Mouse (Mus musculus): ENCODE measurements around the gene Sipa1l1. TPM values are rescaled to one million over a fixed set of nuclear protein-coding genes. Genes with fewer than 3 reads are reported as not detected.

The Sipa1l1 gene
- polyA plus RNA-seq, 1 experiment from 2014 or later, result 41.7 TPM

DNA sequence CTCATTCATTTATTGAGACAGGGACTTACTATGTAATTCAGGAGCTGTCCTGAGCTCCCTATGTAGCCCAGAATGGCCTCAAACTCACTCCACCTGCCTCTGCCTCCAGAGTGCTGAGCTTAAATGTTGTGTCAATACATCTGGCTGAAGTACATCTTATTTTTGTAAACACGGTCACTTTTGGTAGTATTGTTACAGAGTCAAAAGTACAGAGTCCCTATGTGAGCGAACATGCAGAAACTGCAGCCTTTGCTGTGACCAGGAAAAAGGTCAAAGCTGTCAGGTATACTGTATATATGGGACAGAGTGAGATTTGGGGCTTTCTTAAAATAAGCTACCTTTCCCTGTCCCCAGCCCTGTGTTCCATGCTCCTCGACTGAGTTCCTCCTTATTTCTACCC lies 17.6 kb downstream of the Sipa1l1 start:
- H3K9ac ChIP-seq, result no peak overlapping the region
- H3K27me3 ChIP-seq, result no peaks in the 10 kb centered on the region
- peaks cover 13% of the 10 kb centered on the region for H3K36me3 ChIP-seq (replicated peaks)
- no peaks in the 10 kb centered on the region for H3K9me3 ChIP-seq
- H3K4me3 ChIP-seq (replicated peaks), result no peak overlapping the region
- no peak overlapping the region for H3K27ac ChIP-seq
- 80% methylated on average over 3 of the region's 3 CpGs for WGBS
- peaks cover 25% of the 10 kb centered on the region for H3K4me1 ChIP-seq
- H3K4me2 ChIP-seq, result no peak overlapping the region
- ATAC-seq (ENCODE audit: low FRiP score), result no peak

DNA sequence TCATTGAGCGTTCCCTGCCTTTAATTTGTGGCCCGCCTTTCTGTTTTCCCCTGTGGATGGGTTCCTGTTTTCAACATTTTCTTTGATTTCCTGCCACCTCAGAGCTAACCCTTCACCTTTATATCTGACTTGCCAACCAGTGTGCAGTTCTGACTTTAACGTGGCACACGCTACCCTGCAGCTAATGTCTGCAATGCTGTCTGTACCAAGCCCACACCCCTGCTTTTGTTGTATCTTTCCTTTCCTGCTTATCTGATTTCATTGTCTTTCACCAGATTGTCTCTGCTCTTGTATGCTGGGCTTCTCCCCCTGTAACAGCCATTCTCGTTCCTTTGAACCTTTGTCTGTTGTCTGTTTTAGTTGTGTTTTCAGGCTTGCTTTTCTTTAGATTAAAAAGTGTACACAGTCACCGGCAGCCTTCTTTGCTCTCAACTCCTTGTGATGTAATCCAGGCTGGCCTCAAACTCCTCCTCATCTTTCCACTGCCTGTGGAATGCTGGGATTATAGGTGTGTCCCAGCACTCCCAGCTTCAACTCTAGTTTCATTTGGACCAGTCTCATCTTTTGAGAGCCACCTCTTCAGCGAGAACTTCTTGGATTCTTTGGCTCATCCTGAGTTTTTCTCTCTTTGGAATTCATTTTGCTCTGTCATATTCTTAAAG lies 18.2 kb downstream of the Sipa1l1 start:
- no peak overlapping the region for H3K27ac ChIP-seq
- peaks cover 25% of the 10 kb centered on the region for H3K4me1 ChIP-seq
- no peak overlapping the region for H3K9ac ChIP-seq
- no peak for ATAC-seq (ENCODE audit: low FRiP score)
- no peak overlapping the region for H3K4me2 ChIP-seq
- H3K9me3 ChIP-seq, result no peaks in the 10 kb centered on the region
- peaks cover 8% of the 10 kb centered on the region for H3K36me3 ChIP-seq (replicated peaks)
- no peak overlapping the region for H3K4me3 ChIP-seq (replicated peaks)
- H3K27me3 ChIP-seq, result no peaks in the 10 kb centered on the region
- WGBS, result 70% methylated on average over 7 of the region's 7 CpGs

DNA sequence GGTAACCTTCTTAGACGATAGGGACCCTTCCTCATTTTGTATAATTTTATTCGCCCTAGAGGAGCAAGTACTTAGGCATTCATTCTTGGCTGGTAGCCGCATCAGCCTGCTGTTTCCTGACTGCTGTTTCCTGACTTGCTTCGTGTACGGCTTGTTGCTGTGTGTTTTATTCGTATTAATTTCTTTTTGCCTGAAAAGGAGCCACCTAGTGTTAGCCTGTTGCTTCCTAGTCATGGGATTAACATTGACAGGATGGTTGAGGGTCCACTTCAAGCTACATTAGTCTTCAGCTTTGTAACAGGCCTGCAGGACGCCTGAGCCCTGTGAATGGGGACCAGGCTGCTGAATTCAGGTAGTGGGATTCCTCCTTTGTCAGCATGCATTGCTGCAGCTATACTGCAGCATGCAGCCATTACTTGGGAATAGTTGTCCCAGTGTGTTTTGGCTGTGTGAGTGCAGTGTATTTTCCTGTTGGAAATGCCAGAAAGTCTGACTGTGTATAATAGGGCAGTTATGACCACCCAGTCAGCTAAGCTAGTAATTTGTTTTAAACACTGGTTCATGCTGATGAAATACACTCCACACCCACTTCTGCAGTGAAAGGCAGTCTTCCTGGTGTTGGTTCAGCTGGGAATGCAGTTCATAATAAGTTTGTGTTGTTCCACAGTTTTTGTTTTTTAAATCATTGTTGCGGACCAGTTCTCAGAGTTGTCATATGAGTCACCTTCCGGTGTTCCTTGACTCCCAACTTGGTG lies 19.4 kb downstream of the Sipa1l1 start:
- no peak overlapping the region for H3K4me2 ChIP-seq
- H3K9ac ChIP-seq, result no peak overlapping the region
- H3K27ac ChIP-seq, result no peak overlapping the region
- 54% methylated on average over 9 of the region's 9 CpGs for WGBS
- 0 out of 2 replicates have a peak, but pooled peaks cover 3% of the 10 kb centered on the region for H3K36me3 ChIP-seq (replicated peaks)
- H3K9me3 ChIP-seq, result no peaks in the 10 kb centered on the region
- no peak overlapping the region for H3K4me3 ChIP-seq (replicated peaks)
- no peaks in the 10 kb centered on the region for H3K27me3 ChIP-seq
- ATAC-seq (ENCODE audit: low FRiP score), result no peak
- peaks cover 29% of the 10 kb centered on the region for H3K4me1 ChIP-seq

DNA sequence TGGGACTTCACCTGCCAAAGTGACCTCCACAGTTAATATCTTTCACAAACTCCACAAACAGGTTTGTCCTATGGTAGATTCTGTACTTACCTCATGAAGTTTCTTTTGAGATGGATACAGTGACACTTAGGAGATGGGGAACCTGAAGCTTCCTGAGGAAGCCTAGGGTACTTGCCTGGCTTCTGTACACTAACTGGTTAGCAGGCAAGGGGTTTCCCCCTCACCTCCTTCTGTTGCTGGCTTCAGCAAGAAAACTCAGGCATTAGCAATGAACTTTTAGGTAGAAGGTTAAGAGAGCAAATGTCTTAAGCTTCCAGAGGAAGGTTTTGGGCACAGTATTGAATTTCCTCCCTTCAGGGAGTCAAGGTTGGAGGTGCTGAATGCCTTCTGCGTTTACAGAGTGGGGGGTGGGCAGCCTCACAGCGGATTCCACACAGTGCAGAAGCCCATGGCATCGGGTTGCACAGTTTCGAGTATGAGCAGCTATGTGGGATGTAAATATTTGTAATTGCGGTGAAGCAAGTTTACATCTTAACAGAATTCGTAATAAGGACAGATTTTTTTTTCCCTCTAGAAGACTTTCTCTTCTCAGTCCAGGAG lies 20.1 kb downstream of the Sipa1l1 start:
- 0 out of 2 replicates have a peak, but pooled peaks cover 3% of the 10 kb centered on the region for H3K36me3 ChIP-seq (replicated peaks)
- 46% methylated on average over 6 of the region's 6 CpGs for WGBS
- peaks cover 32% of the 10 kb centered on the region for H3K4me1 ChIP-seq
- no peak for ATAC-seq (ENCODE audit: low FRiP score)
- no peaks in the 10 kb centered on the region for H3K9me3 ChIP-seq
- no peak overlapping the region for H3K9ac ChIP-seq
- H3K27me3 ChIP-seq, result no peaks in the 10 kb centered on the region
- H3K27ac ChIP-seq, result no peak overlapping the region
- H3K4me3 ChIP-seq (replicated peaks), result no peak overlapping the region
- no peak overlapping the region for H3K4me2 ChIP-seq

DNA sequence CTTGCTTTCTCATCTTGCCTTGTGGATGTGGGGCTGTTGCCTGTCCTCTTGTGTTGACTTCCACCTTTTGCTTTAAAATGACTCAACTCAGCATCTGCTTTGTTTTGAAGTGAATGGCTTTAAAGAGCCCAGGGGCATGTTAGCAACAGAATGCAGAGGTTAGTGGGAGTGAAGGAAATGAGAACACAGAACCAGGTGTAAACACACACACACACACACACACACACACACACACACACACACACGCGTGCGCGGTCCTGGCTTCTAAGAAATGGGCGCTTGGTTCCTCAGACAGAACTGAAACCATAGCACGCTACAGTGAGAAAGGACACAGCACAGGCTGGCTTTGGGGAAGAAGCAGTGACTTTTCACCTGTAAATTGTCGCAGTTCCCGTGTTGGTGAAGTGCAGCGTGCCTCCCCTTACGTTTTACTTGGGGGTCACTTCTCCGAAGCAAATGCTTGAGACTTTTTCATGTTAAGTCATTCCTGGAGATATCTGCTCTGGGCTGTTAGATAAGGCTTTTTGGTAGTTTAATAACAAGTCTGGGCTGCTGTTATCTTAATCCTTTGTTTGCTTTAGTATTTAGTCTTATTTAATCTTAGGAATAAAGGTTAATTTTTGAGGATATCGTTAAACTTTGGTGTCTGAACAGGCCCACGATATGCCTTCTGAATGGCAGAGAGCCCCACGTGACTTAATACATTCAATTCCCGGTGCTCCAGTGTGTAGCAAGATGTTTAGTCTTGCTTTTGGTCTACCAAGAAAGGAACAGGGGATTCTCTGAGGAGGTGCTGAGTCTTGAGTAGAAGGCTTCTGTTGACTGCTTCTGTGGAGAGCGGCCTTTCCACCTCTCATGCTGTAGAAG lies 20.8 kb downstream of the Sipa1l1 start:
- H3K9ac ChIP-seq, result no peak overlapping the region
- ATAC-seq (ENCODE audit: low FRiP score), result no peak
- WGBS, result 90% methylated on average over 16 of the region's 16 CpGs
- no peaks in the 10 kb centered on the region for H3K27me3 ChIP-seq
- H3K4me2 ChIP-seq, result no peak overlapping the region
- no peak overlapping the region for H3K27ac ChIP-seq
- no peak overlapping the region for H3K4me3 ChIP-seq (replicated peaks)
- no peaks in the 10 kb centered on the region for H3K36me3 ChIP-seq (replicated peaks)
- H3K4me1 ChIP-seq, result peaks cover 32% of the 10 kb centered on the region
- H3K9me3 ChIP-seq, result no peaks in the 10 kb centered on the region

DNA sequence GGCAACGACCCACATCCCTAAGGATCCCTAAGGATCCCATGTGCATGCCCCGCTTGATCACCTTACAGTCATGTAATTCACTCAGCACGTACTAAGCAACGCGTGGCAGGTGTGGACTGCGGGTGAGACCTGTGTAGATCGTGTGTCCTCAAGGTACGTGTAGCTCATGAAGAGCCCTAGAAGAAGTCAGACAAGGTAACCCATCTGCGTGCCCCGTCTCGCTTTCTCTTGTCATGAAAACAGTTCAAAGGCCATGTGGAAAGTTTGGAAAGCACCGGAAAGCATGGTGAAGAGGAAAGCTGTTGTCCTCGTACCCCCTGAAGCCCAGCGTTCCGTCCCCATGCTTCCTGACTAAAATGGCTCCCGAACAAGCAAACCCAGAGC lies 21.5 kb downstream of the Sipa1l1 start:
- WGBS, result 91% methylated on average over 16 of the region's 16 CpGs
- Histone ChIP-seq H3K4me2 (no peak overlapping the region), H3K4me3 (replicated peaks) (no peak overlapping the region), H3K36me3 (replicated peaks) (no peaks in the 10 kb centered on the region), H3K9me3 (no peaks in the 10 kb centered on the region), H3K27ac (no peak overlapping the region), H3K27me3 (no peaks in the 10 kb centered on the region), H3K9ac (no peak overlapping the region), H3K4me1 (peaks cover 32% of the 10 kb centered on the region)
- no peak for ATAC-seq (ENCODE audit: low FRiP score)

DNA sequence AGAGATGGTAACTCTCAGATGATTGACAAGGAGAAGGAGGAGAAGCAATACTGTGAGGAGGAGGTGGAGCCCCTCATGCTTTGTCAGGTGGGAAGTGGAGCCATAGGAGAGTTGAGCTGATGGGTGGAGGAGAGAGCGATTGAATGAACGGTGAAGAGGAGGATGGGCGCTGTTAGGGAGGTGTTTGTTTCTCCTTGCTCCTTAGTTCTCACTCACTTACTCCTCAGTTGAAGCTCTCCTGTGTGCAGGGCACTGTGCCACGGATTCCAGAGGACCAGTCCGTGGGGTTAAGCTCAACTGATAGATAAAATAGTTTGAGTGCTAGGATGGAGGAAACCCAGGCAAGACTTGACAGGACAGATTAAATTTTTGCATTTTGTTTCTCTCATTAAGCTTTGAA lies 22.6 kb downstream of the Sipa1l1 start:
- Histone ChIP-seq H3K36me3 (replicated peaks) (no peaks in the 10 kb centered on the region), H3K9ac (no peak overlapping the region), H3K27ac (no peak overlapping the region), H3K9me3 (no peaks in the 10 kb centered on the region), H3K4me2 (no peak overlapping the region), H3K4me3 (replicated peaks) (no peak overlapping the region), H3K27me3 (no peaks in the 10 kb centered on the region), H3K4me1 (peaks cover 38% of the 10 kb centered on the region)
- 84% methylated on average over 5 of the region's 5 CpGs for WGBS
- no peak for ATAC-seq (ENCODE audit: low FRiP score)

DNA sequence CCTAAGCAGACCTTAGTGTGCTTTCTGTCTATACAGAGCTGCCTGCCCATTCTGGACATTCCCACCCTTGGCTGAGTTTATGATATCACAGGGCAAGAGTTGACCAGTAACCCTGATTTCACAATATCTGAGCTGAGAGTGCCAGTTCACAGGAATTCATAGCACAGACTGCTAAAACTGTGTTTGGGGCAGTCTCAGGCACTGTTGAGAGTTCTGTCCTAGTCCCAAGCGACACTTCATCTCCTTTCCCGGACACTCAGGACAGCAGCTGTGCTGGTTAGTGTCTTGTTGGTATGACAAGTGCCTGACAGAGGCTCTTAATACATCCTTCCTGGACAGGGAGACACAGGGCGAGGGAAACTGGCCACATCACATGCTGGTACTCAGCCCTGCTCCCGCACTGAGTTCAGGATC lies 23.5 kb downstream of the Sipa1l1 start:
- H3K4me3 ChIP-seq (replicated peaks), result no peak overlapping the region
- H3K36me3 ChIP-seq (replicated peaks), result no peaks in the 10 kb centered on the region
- H3K27ac ChIP-seq, result no peak overlapping the region
- H3K9me3 ChIP-seq, result no peaks in the 10 kb centered on the region
- 80% methylated on average over 4 of the region's 4 CpGs for WGBS
- H3K27me3 ChIP-seq, result no peaks in the 10 kb centered on the region
- ATAC-seq (ENCODE audit: low FRiP score), result no peak
- H3K4me2 ChIP-seq, result no peak overlapping the region
- H3K9ac ChIP-seq, result no peak overlapping the region
- peaks cover 43% of the 10 kb centered on the region for H3K4me1 ChIP-seq

DNA sequence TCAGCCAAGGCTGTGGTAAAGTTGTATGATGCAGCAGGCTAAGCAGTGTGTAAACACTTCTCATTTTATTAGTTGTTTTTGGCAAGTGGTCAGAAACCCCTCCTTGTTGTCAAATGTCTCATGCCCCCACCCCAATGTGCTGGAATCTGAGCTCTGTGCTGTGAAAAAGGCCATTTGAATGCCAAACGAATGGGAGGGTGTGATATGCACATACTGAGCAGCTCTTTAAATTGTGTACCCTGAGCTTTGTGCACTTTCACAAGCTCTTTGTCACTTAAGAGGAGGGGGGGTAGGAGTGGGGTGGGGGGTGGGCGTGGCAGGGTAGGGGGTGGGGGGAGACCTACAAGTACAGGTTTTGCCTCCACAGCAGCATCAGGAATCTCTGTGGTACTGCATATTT lies 24.4 kb downstream of the Sipa1l1 start:
- Histone ChIP-seq H3K9me3 (no peaks in the 10 kb centered on the region), H3K9ac (no peak overlapping the region), H3K27me3 (no peaks in the 10 kb centered on the region), H3K36me3 (replicated peaks) (no peaks in the 10 kb centered on the region), H3K27ac (no peak overlapping the region), H3K4me2 (no peak overlapping the region), H3K4me1 (peaks cover 35% of the 10 kb centered on the region), H3K4me3 (replicated peaks) (no peak overlapping the region)
- no peak for ATAC-seq (ENCODE audit: low FRiP score)
- WGBS, result 52% methylated on average over 2 of the region's 2 CpGs

DNA sequence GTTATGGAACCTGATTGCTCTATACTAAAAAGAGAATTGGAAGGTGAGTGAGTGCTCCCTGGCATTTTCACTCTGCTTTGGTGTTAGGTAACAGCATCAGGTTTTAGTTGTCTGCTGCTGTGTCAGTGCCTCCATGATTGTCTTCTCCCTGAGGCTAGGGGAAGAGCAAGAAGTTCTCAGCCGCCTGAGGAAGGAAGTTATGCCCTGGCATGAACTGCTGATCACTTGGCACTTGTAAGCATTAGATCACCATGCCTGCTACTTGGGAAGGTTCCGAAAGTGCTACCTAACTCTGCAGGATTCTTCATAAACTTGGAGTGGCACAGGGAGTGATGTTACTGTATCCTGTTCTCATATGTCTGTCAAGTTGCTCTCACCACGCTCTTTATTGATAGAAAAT lies 25.8 kb downstream of the Sipa1l1 start:
- Histone ChIP-seq H3K27ac (no peak overlapping the region), H3K9ac (no peak overlapping the region), H3K4me1 (peaks cover 20% of the 10 kb centered on the region), H3K4me2 (no peak overlapping the region), H3K27me3 (no peaks in the 10 kb centered on the region), H3K9me3 (no peaks in the 10 kb centered on the region), H3K36me3 (replicated peaks) (no peaks in the 10 kb centered on the region), H3K4me3 (replicated peaks) (no peak overlapping the region)
- WGBS, result 84% methylated on average over 3 of the region's 3 CpGs
- no peak for ATAC-seq (ENCODE audit: low FRiP score)

DNA sequence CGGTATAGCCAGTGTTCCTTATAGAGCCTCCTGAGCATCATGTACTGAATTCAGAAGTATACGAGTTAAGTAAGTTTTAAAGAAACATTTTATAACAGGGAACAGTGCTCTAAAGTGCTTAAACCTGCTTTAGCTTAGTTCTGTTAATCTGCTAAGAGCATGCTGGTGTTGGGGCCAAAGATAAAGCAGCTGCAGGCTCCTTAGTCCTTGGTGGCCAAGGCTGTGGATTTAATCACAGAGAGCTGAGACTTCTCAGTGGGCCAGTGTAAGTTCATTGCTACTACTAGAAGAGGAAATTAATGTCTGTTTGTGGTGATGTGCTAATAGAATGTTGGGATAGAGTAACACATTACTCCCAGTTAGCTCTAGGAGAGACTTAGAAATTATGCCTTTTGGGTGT lies 27.1 kb downstream of the Sipa1l1 start:
- Histone ChIP-seq H3K9ac (no peak overlapping the region), H3K4me1 (peaks cover 20% of the 10 kb centered on the region), H3K4me3 (replicated peaks) (no peak overlapping the region), H3K9me3 (no peaks in the 10 kb centered on the region), H3K27me3 (no peaks in the 10 kb centered on the region), H3K27ac (no peak overlapping the region), H3K4me2 (no peak overlapping the region), H3K36me3 (replicated peaks) (no peaks in the 10 kb centered on the region)
- ATAC-seq (ENCODE audit: low FRiP score), result no peak
- WGBS, result 69% methylated on average over 2 of the region's 2 CpGs

DNA sequence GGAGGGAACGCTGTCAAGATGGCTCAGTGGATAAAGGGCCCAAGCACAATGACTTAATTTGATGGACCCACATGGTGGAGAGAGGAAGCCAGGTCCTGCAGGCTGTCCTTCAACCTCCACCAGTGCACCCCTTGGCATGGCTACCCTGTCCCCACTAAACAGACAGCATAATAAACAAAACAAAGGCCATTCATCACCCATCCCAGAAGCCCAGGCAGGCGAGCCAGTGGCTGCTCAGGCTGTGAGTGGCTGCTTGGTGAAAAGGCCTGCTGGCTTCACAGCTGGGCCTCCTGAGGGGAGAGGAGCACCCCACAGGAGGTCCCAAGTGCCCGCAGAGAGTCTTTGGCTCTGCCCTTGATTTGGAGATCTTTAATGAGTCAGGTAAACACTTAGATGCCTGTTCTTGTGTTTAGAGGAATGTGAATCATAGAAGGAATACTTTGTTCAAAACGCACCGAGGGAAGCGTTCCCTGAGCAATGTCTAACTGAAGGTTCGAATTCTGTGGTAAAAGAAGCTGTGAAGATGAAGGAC lies 27.6 kb downstream of the Sipa1l1 start:
- ATAC-seq (ENCODE audit: low FRiP score), result no peak
- Histone ChIP-seq H3K9ac (no peak overlapping the region), H3K9me3 (no peaks in the 10 kb centered on the region), H3K27me3 (no peaks in the 10 kb centered on the region), H3K4me1 (peaks cover 20% of the 10 kb centered on the region), H3K36me3 (replicated peaks) (no peaks in the 10 kb centered on the region), H3K4me2 (no peak overlapping the region), H3K27ac (no peak overlapping the region), H3K4me3 (replicated peaks) (no peak overlapping the region)
- WGBS, result 31% methylated on average over 7 of the region's 7 CpGs
